Mouse (Mus musculus) hindbrain, embryonic 13.5 days (tissue): ENCODE data around the gene Rrp8. TPM values are rescaled to one million over a fixed set of nuclear protein-coding genes. Genes with fewer than 3 reads are reported as not detected.

Source experiments
- ATAC-seq: fragments of 200-750 bp; cut with Nextera tagmentation; 2 replicates; pipeline ENCODE4 v1.8.0; 2017; ENCODE audit warnings: moderate TSS enrichment; ENCODE audit not compliant: low FRiP score
- H3K27ac ChIP-seq: fragments of 300-500 bp; sonication (generic); 2 replicates; pipeline ENCODE4 v1.5.1; 2015; ENCODE audit warnings: inconsistent platforms, mild to moderate bottlenecking, moderate library complexity
- H3K27me3 ChIP-seq: fragments of 300-500 bp; sonication (generic); 2 replicates; pipeline ENCODE4 v1.6.1; 2015; ENCODE audit warnings: mild to moderate bottlenecking, inconsistent platforms
- H3K36me3 ChIP-seq: fragments of 300-500 bp; sonication (generic); 2 replicates; pipeline ENCODE4 v1.6.1; 2015; ENCODE audit warnings: mild to moderate bottlenecking, inconsistent platforms
- H3K4me1 ChIP-seq: fragments of 300-500 bp; sonication (generic); replicated peaks from 2 replicates; pipeline ENCODE4 v1.6.1; 2015; ENCODE audit warnings: inconsistent platforms
- H3K4me2 ChIP-seq: fragments of 300-500 bp; sonication (generic); 2 replicates; pipeline ENCODE4 v1.6.1; 2015; ENCODE audit warnings: inconsistent platforms, mild to moderate bottlenecking, moderate library complexity
- H3K4me3 ChIP-seq: fragments of 300-500 bp; sonication (generic); 2 replicates; pipeline ENCODE4 v1.5.1; 2015; ENCODE audit warnings: mild to moderate bottlenecking, inconsistent platforms
- H3K9ac ChIP-seq: fragments of 300-500 bp; sonication (generic); 2 replicates; pipeline ENCODE4 v1.6.1; 2015; ENCODE audit warnings: mild to moderate bottlenecking, inconsistent platforms
- H3K9me3 ChIP-seq: fragments of 300-500 bp; sonication (generic); 2 replicates; pipeline ENCODE4 v1.6.1; 2016; ENCODE audit warnings: inconsistent platforms
- whole genome bisulfite sequencing: fragments of 180-500 bp; shearing (Covaris S2); methylation state at CpG from one replicate; pipeline ENCODE4 v1.1.7; 2015; 5-methylcytosine and 5-hydroxymethylcytosine counted together
- polyA plus RNA-seq: library from polyadenylated mRNA; unstranded; fragments of >200 nt; fragmentation: Nextera tagmentation; extraction: Ambion mirVana; gene quantifications from 2 replicates; pipeline ENCODE4 v1.2.1, GENCODE M21; 2015

Rrp8 gene
- polyA plus RNA-seq, 1 experiment from 2014 or later, result 25.8 TPM

GRCm38 (mm10) chr7:105728701-105729428 lies 8.3 kb downstream of the Rrp8 start:
- no peak overlapping the region for H3K4me2 ChIP-seq
- peaks cover 46% of the 10 kb centered on the region for H3K36me3 ChIP-seq
- H3K27me3 ChIP-seq, result no peaks in the 10 kb centered on the region
- H3K27ac ChIP-seq, result no peak overlapping the region
- no peaks in the 10 kb centered on the region for H3K9me3 ChIP-seq
- whole genome bisulfite sequencing, result 48% methylated on average over 6 of the region's 6 CpGs
- no peak overlapping the region for H3K4me3 ChIP-seq
- H3K9ac ChIP-seq, result peak overlapping the region; percentile 46
- ATAC-seq, result no peak
- peaks cover 3% of the 10 kb centered on the region; the same call in 1 of the 2 replicates for H3K4me1 ChIP-seq

- Histone ChIP-seq H3K4me3 (no peak overlapping the region), H3K36me3 (peaks cover 27% of the 10 kb centered on the region), H3K9ac (0 out of 2 replicates have a peak overlapping the region, but pooled peaks have one; percentile 36), H3K4me2 (no peak overlapping the region), H3K27me3 (no peaks in the 10 kb centered on the region), H3K9me3 (no peaks in the 10 kb centered on the region), H3K4me1 (peaks cover 3% of the 10 kb centered on the region; the same call in 1 of the 2 replicates), H3K27ac (0 out of 2 replicates have a peak overlapping the region, but pooled peaks have one; percentile 40)
- peak; percentile 22; the same call in 1 of the 2 replicates for ATAC-seq
- 94% methylated on average over 4 of the region's 4 CpGs for WGBS
Observed at GRCm38 (mm10) chr7:105726980-105727325, 10.2 kb downstream of the Rrp8 start.

- H3K36me3 ChIP-seq, result peaks cover 21% of the 10 kb centered on the region
- 0 out of 2 replicates have a peak overlapping the region, but pooled peaks have one; percentile 36 for H3K9ac ChIP-seq
- H3K27ac ChIP-seq, result 0 out of 2 replicates have a peak overlapping the region, but pooled peaks have one; percentile 40
Observed at GRCm38 (mm10) chr7:105726144-105726979, 10.8 kb downstream of the Rrp8 start.

GRCm38 (mm10) chr7:105721916-105722315 lies 15.3 kb downstream of the Rrp8 start:
- no peaks in the 10 kb centered on the region for H3K27me3 ChIP-seq
- H3K4me1 ChIP-seq, result peaks cover 3% of the 10 kb centered on the region; the same call in 1 of the 2 replicates
- H3K4me3 ChIP-seq, result no peak overlapping the region
- no peak overlapping the region for H3K9ac ChIP-seq
- no peak overlapping the region for H3K4me2 ChIP-seq
- no peaks in the 10 kb centered on the region for H3K9me3 ChIP-seq
- WGBS, result 78% methylated on average over 2 of the region's 2 CpGs
- no peak for ATAC-seq
- peaks cover 6% of the 10 kb centered on the region; the same call in 1 of the 2 replicates for H3K36me3 ChIP-seq
- no peak overlapping the region for H3K27ac ChIP-seq

More at GRCm38 (mm10) chr7:105726144-105726979, 10.8 kb downstream of the Rrp8 start:
- peak; percentile 86 for ATAC-seq
- 86% methylated on average over 4 of the region's 4 CpGs for WGBS
- Histone ChIP-seq H3K27me3 (no peaks in the 10 kb centered on the region), H3K4me3 (no peak overlapping the region), H3K9me3 (no peaks in the 10 kb centered on the region), H3K4me1 (peaks cover 3% of the 10 kb centered on the region; the same call in 1 of the 2 replicates), H3K4me2 (no peak overlapping the region)

GRCm38 (mm10) chr7:105715366-105715765 lies 21.8 kb downstream of the Rrp8 start:
- WGBS, result 53% methylated on average over 3 of the region's 3 CpGs

GRCm38 (mm10) chr7:105708733-105709132 lies 28.5 kb downstream of the Rrp8 start:
- 94% methylated on average over 5 of the region's 5 CpGs for WGBS
- Histone ChIP-seq H3K4me3 (no peak overlapping the region), H3K9me3 (no peaks in the 10 kb centered on the region), H3K27me3 (no peaks in the 10 kb centered on the region), H3K4me2 (no peak overlapping the region), H3K36me3 (no peaks in the 10 kb centered on the region), H3K9ac (no peak overlapping the region), H3K4me1 (no peaks in the 10 kb centered on the region), H3K27ac (no peak overlapping the region)
- no peak for ATAC-seq

More at GRCm38 (mm10) chr7:105715366-105715765, 21.8 kb downstream of the Rrp8 start:
- no peaks in the 10 kb centered on the region for H3K4me1 ChIP-seq
- H3K36me3 ChIP-seq, result peaks cover 1% of the 10 kb centered on the region; the same call in 1 of the 2 replicates
- H3K4me2 ChIP-seq, result no peak overlapping the region
- H3K27ac ChIP-seq, result no peak overlapping the region
- no peak overlapping the region for H3K9ac ChIP-seq
- H3K4me3 ChIP-seq, result no peak overlapping the region
- no peaks in the 10 kb centered on the region for H3K9me3 ChIP-seq
- no peak for ATAC-seq
- H3K27me3 ChIP-seq, result no peaks in the 10 kb centered on the region

- Histone ChIP-seq H3K9me3 (no peaks in the 10 kb centered on the region), H3K4me1 (no peaks in the 10 kb centered on the region), H3K9ac (no peak overlapping the region), H3K36me3 (no peaks in the 10 kb centered on the region), H3K4me2 (no peak overlapping the region), H3K27ac (no peak overlapping the region), H3K27me3 (no peaks in the 10 kb centered on the region), H3K4me3 (no peak overlapping the region)
- no peak for ATAC-seq
- WGBS, result 94% methylated on average over 4 of the region's 4 CpGs
Observed at GRCm38 (mm10) chr7:105703816-105704215, 33.4 kb downstream of the Rrp8 start.

GRCm38 (mm10) chr7:105703184-105703583 lies 34.0 kb downstream of the Rrp8 start:
- Histone ChIP-seq H3K4me3 (no peak overlapping the region), H3K36me3 (no peaks in the 10 kb centered on the region), H3K4me2 (no peak overlapping the region), H3K9ac (no peak overlapping the region), H3K9me3 (no peaks in the 10 kb centered on the region), H3K27ac (no peak overlapping the region), H3K4me1 (no peaks in the 10 kb centered on the region), H3K27me3 (no peaks in the 10 kb centered on the region)
- no peak for ATAC-seq
- 82% methylated on average over 16 of the region's 16 CpGs for WGBS

GRCm38 (mm10) chr7:105690875-105691274 lies 46.3 kb downstream of the Rrp8 start:
- H3K27me3 ChIP-seq, result 0 out of 2 replicates have a peak, but pooled peaks cover 4% of the 10 kb centered on the region
- H3K9me3 ChIP-seq, result no peaks in the 10 kb centered on the region
- no peak overlapping the region for H3K4me2 ChIP-seq
- no peaks in the 10 kb centered on the region for H3K36me3 ChIP-seq
- H3K4me3 ChIP-seq, result no peak overlapping the region
- H3K27ac ChIP-seq, result no peak overlapping the region
- no peaks in the 10 kb centered on the region for H3K4me1 ChIP-seq
- ATAC-seq, result no peak
- no peak overlapping the region for H3K9ac ChIP-seq
- 83% methylated on average over 1 of the region's 1 CpGs for WGBS

GRCm38 (mm10) chr7:105685541-105686197 lies 51.5 kb downstream of the Rrp8 start:
- Histone ChIP-seq H3K9me3 (no peaks in the 10 kb centered on the region), H3K36me3 (no peaks in the 10 kb centered on the region), H3K27me3 (0 out of 2 replicates have a peak, but pooled peaks cover 4% of the 10 kb centered on the region), H3K4me1 (no peaks in the 10 kb centered on the region; the same call in 1 of the 2 replicates), H3K27ac (no peak overlapping the region), H3K9ac (peak overlapping the region; percentile 43; the same call in 1 of the 2 replicates), H3K4me2 (peak overlapping the region; percentile 29; the same call in 1 of the 2 replicates), H3K4me3 (no peak overlapping the region)
- ATAC-seq, result no peak
- 16% methylated on average over 13 of the region's 13 CpGs for WGBS
